Mouse (Mus musculus): ENCODE results near the gene Cd160. TPM values are rescaled to one million over a fixed set of nuclear protein-coding genes. Genes with fewer than 3 reads are reported as not detected.

Gene Cd160
- polyA plus RNA-seq, 1 experiment from 2014 or later: 0.46 TPM

DNA sequence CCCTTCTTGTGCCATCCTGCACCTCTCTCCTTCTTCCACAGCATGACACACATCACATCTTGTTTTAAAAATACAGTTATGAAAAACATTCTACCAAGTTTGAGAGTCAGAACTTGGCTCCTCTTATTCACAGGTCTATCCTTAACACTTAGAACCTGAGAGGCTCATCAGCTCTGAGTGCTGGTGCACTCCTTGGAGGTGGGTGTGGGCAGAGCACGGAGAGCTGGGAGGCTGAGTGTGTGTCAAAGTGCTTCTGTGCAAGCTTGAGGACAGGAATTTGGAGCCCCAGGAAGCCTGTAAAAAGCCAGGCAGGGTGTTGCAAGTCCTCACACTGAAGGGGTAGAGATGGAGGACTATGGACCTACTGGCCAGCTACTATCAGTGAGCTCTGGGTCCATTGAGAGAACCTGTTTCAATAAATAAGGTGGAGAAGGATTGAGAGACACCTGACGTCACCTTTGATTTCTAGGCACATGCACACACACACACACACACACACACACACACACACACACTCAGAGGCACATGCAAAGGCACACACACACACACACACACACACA lies 20.1 kb upstream of the Cd160 start:
- no peak overlapping the region for H3K4me2 ChIP-seq
- H3K4me1 ChIP-seq: no peaks in the 10 kb centered on the region
- H3K4me3 ChIP-seq (replicated peaks): no peak overlapping the region
- no peaks in the 10 kb centered on the region for H3K27me3 ChIP-seq (replicated peaks)
- WGBS: 85% methylated on average over 2 of the region's 2 CpGs
- H3K9me3 ChIP-seq: no peaks in the 10 kb centered on the region
- H3K27ac ChIP-seq: no peak overlapping the region
- no peak overlapping the region for H3K9ac ChIP-seq
- no peak for ATAC-seq (ENCODE audit: insufficient read depth, low FRiP score, low read depth)
- H3K36me3 ChIP-seq: no peaks in the 10 kb centered on the region

- Histone ChIP-seq H3K4me3 (replicated peaks) (no peak overlapping the region), H3K4me1 (no peaks in the 10 kb centered on the region), H3K27ac (no peak overlapping the region), H3K9ac (no peak overlapping the region), H3K9me3 (no peaks in the 10 kb centered on the region), H3K36me3 (no peaks in the 10 kb centered on the region), H3K27me3 (replicated peaks) (no peaks in the 10 kb centered on the region), H3K4me2 (no peak overlapping the region)
- 78% methylated on average over 7 of the region's 8 CpGs for WGBS
- no peak for ATAC-seq (ENCODE audit: insufficient read depth, low FRiP score, low read depth)
These were observed 19.3 kb upstream of the Cd160 start for GRCm38 (mm10) chr3:96848470-96848869.

- no peak overlapping the region for H3K4me2 ChIP-seq
- H3K9me3 ChIP-seq: no peaks in the 10 kb centered on the region
- H3K4me3 ChIP-seq (replicated peaks): no peak overlapping the region
- no peak overlapping the region for H3K9ac ChIP-seq
- no peak for ATAC-seq (ENCODE audit: insufficient read depth, low FRiP score, low read depth)
- H3K4me1 ChIP-seq: no peaks in the 10 kb centered on the region
- 22% methylated on average over 6 of the region's 6 CpGs for WGBS
- H3K27me3 ChIP-seq (replicated peaks): no peaks in the 10 kb centered on the region
- H3K27ac ChIP-seq: no peak overlapping the region
- H3K36me3 ChIP-seq: no peaks in the 10 kb centered on the region
These were observed 18.5 kb upstream of the Cd160 start for GRCm38 (mm10) chr3:96847661-96848060.

DNA sequence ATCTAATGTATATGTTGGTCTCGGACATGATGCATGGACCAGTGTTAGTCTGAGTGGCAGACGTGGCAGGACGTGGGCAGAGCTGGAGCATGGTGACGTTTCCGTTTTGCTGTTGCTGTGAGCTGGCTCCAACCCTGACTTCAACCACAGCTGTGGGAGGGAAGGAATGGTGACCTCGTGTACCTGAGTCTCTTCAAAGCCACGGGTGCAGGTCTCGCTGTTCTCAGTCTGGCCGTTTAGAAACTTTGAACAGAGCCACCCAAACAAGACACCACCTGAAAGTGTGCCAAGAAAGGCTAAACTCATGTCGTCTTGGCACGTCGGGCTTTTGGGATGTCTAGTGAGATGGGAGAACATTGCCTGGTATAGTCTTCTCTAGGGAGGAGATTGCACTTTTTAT lies 17.8 kb upstream of the Cd160 start:
- Histone ChIP-seq H3K36me3 (no peaks in the 10 kb centered on the region), H3K4me3 (replicated peaks) (no peak overlapping the region), H3K9me3 (no peaks in the 10 kb centered on the region), H3K4me2 (no peak overlapping the region), H3K27ac (no peak overlapping the region), H3K9ac (no peak overlapping the region), H3K4me1 (no peaks in the 10 kb centered on the region), H3K27me3 (replicated peaks) (no peaks in the 10 kb centered on the region)
- no peak for ATAC-seq (ENCODE audit: insufficient read depth, low FRiP score, low read depth)
- 82% methylated on average over 12 of the region's 12 CpGs for WGBS

GRCm38 (mm10) chr3:96845806-96846205 lies 16.7 kb upstream of the Cd160 start:
- H3K27ac ChIP-seq: no peak overlapping the region
- H3K9me3 ChIP-seq: no peaks in the 10 kb centered on the region
- H3K9ac ChIP-seq: no peak overlapping the region
- 61% methylated on average over 9 of the region's 9 CpGs for WGBS
- no peaks in the 10 kb centered on the region for H3K27me3 ChIP-seq (replicated peaks)
- no peak overlapping the region for H3K4me2 ChIP-seq
- no peak overlapping the region for H3K4me3 ChIP-seq (replicated peaks)
- no peaks in the 10 kb centered on the region for H3K36me3 ChIP-seq
- H3K4me1 ChIP-seq: no peaks in the 10 kb centered on the region
- ATAC-seq (ENCODE audit: insufficient read depth, low FRiP score, low read depth): no peak

- H3K9me3 ChIP-seq: no peaks in the 10 kb centered on the region
- no peaks in the 10 kb centered on the region for H3K27me3 ChIP-seq (replicated peaks)
- 92% methylated on average over 6 of the region's 6 CpGs for WGBS
- ATAC-seq (ENCODE audit: insufficient read depth, low FRiP score, low read depth): no peak
- H3K4me1 ChIP-seq: no peaks in the 10 kb centered on the region
- H3K9ac ChIP-seq: no peak overlapping the region
- no peak overlapping the region for H3K4me3 ChIP-seq (replicated peaks)
- H3K4me2 ChIP-seq: no peak overlapping the region
- H3K27ac ChIP-seq: no peak overlapping the region
- no peaks in the 10 kb centered on the region for H3K36me3 ChIP-seq
These were observed 16.0 kb upstream of the Cd160 start for GRCm38 (mm10) chr3:96845191-96845590.

GRCm38 (mm10) chr3:96838996-96839645 lies 10.0 kb upstream of the Cd160 start:
- H3K4me2 ChIP-seq: no peak overlapping the region
- no peak overlapping the region for H3K27ac ChIP-seq
- WGBS: 69% methylated on average over 7 of the region's 7 CpGs
- ATAC-seq (ENCODE audit: insufficient read depth, low FRiP score, low read depth): no peak
- H3K4me1 ChIP-seq: no peaks in the 10 kb centered on the region
- no peak overlapping the region for H3K4me3 ChIP-seq (replicated peaks)
- no peak overlapping the region for H3K9ac ChIP-seq
- H3K9me3 ChIP-seq: no peaks in the 10 kb centered on the region
- H3K27me3 ChIP-seq (replicated peaks): no peaks in the 10 kb centered on the region
- H3K36me3 ChIP-seq: no peaks in the 10 kb centered on the region

GRCm38 (mm10) chr3:96836414-96836813 lies 7.3 kb upstream of the Cd160 start:
- H3K27me3 ChIP-seq (replicated peaks): no peaks in the 10 kb centered on the region
- no peak overlapping the region for H3K9ac ChIP-seq
- no peaks in the 10 kb centered on the region for H3K36me3 ChIP-seq
- H3K9me3 ChIP-seq: no peaks in the 10 kb centered on the region
- no peak for ATAC-seq (ENCODE audit: insufficient read depth, low FRiP score, low read depth)
- no peak overlapping the region for H3K4me3 ChIP-seq (replicated peaks)
- no peak overlapping the region for H3K4me2 ChIP-seq
- H3K4me1 ChIP-seq: no peaks in the 10 kb centered on the region
- H3K27ac ChIP-seq: no peak overlapping the region
- WGBS: 62% methylated on average over 2 of the region's 2 CpGs

- Histone ChIP-seq H3K4me2 (no peak overlapping the region), H3K9ac (no peak overlapping the region), H3K27ac (no peak overlapping the region), H3K27me3 (replicated peaks) (no peaks in the 10 kb centered on the region), H3K4me3 (replicated peaks) (no peak overlapping the region), H3K9me3 (no peaks in the 10 kb centered on the region), H3K36me3 (no peaks in the 10 kb centered on the region), H3K4me1 (no peaks in the 10 kb centered on the region)
- 71% methylated on average over 7 of the region's 7 CpGs for WGBS
- no peak for ATAC-seq (ENCODE audit: insufficient read depth, low FRiP score, low read depth)
These were observed 5.6 kb upstream of the Cd160 start for GRCm38 (mm10) chr3:96834587-96835348.

DNA sequence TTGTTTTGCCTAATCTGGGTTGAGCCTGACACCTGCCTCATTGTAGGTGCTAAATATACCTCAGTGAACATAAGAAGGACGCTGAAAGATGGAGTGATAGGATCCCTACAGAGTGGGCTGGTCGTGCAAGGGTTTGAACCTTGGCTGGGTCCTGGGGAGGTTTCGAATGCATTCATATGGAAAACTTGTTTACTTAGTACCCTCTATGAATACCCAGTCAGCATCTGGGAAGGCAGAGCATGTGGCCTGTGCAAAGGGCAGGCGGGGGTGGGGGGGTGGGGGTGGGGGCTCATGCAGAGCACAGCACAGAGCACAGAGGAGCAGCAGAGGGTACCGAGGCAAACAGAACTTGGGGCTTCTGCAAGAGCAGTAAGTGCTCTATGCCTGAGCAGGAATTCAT lies 3.8 kb upstream of the Cd160 start:
- Histone ChIP-seq H3K9me3 (no peaks in the 10 kb centered on the region), H3K27ac (no peak overlapping the region), H3K36me3 (no peaks in the 10 kb centered on the region), H3K27me3 (replicated peaks) (no peaks in the 10 kb centered on the region), H3K4me3 (replicated peaks) (no peak overlapping the region), H3K9ac (no peak overlapping the region), H3K4me1 (no peaks in the 10 kb centered on the region), H3K4me2 (no peak overlapping the region)
- WGBS: 50% methylated on average over 5 of the region's 5 CpGs
- no peak for ATAC-seq (ENCODE audit: insufficient read depth, low FRiP score, low read depth)

GRCm38 (mm10) chr3:96829856-96830255 lies 705 bp upstream of the Cd160 start:
- H3K27me3 ChIP-seq (replicated peaks): no peaks in the 10 kb centered on the region
- H3K9ac ChIP-seq: no peak overlapping the region
- H3K27ac ChIP-seq: no peak overlapping the region
- no peaks in the 10 kb centered on the region for H3K9me3 ChIP-seq
- H3K36me3 ChIP-seq: no peaks in the 10 kb centered on the region
- 73% methylated on average over 10 of the region's 10 CpGs for WGBS
- no peaks in the 10 kb centered on the region for H3K4me1 ChIP-seq
- ATAC-seq (ENCODE audit: insufficient read depth, low FRiP score, low read depth): no peak
- no peak overlapping the region for H3K4me2 ChIP-seq
- H3K4me3 ChIP-seq (replicated peaks): no peak overlapping the region

DNA sequence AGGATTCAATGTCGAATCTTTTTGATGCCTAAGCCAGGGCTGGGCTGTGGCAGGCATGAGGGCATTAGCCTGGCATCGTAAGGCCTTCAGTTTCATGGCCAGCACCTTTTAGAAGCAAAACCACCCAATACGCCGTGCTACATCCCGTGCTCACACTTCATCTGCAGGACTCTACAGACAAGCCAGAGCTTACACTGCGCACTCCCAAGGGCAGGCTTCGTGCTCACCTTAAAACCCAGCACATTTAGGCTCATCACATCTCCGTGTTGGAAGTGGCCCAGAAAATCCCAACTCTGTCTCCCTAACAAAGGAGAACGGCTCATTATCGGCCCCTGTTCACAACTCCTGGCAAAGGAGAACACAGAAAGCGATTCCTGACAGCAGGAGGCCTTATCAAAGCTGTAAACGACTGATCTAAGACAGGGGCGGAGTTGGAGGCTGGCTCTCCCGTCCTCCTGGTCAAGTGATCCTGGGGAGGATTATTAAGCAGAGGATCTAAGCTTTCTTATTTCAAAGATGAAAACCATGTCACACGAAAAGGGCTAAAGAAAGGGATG lies 765 bp downstream of the Cd160 start:
- H3K4me2 ChIP-seq: peak overlapping the region; percentile 10; the same call in 1 of the 2 replicates
- ATAC-seq (ENCODE audit: insufficient read depth, low FRiP score, low read depth): no peak
- H3K4me3 ChIP-seq (replicated peaks): no peak overlapping the region
- 37% methylated on average over 15 of the region's 15 CpGs for WGBS
- no peaks in the 10 kb centered on the region for H3K9me3 ChIP-seq
- H3K36me3 ChIP-seq: no peaks in the 10 kb centered on the region
- H3K9ac ChIP-seq: no peak overlapping the region
- H3K27ac ChIP-seq: no peak overlapping the region
- no peaks in the 10 kb centered on the region for H3K4me1 ChIP-seq
- no peaks in the 10 kb centered on the region for H3K27me3 ChIP-seq (replicated peaks)

Measured in stomach, embryonic 15.5 days (tissue).